Mouse (Mus musculus): Measurements from ENCODE around the gene Dlx3. TPM values are rescaled to one million over a fixed set of nuclear protein-coding genes. Genes with fewer than 3 reads are reported as not detected.

Gene Dlx3
- polyA plus RNA-seq, 1 experiment from 2014 or later: 0.38 TPM

DNA sequence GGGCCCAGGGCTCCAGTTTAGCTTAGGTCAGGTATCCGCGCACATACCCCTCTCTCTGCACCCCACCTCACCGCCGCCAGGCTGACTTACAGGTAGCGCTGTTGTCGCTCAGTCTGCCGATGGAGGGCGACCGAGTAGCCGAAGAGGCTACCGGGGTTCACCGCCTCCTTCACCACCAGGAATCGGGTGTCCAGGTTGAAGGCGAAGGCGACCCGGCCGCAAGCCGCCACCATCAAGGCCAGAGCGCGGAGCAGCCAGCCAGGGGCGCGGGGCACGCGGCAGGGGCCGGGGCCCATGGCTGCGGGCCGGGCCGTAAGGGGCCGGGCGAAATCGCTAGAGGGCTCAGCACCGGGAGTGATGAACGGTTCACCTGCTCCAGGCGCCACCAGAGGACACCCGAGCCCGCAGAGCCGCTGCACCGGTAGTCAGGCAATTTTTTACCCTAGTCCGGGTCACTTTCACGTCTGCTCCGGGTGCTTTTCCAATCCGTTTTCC lies 43.8 kb upstream of the Dlx3 start:
- peak; percentile 78 for ATAC-seq
- Histone ChIP-seq H3K4me2 (ENCODE audit: low read length) (peak overlapping the region; percentile 72), H3K9me3 (replicated peaks; ENCODE audit: control insufficient read depth, low read length, poor library complexity, severe bottlenecking) (no peaks in the 10 kb centered on the region), H3K27ac (ENCODE audit: low read length) (peak overlapping the region; percentile 85), H3K4me3 (ENCODE audit: low read depth, low read length) (peak overlapping the region; percentile 75), H3K4me1 (ENCODE audit: control insufficient read depth, insufficient read depth, low read length) (peaks cover 11% of the 10 kb centered on the region), H3K27me3 (ENCODE audit: control insufficient read depth, insufficient read depth, low read depth, low read length) (peaks cover 4% of the 10 kb centered on the region; the same call in 1 of the 2 replicates), H3K36me3 (ENCODE audit: control insufficient read depth, insufficient read depth, low read length) (no peaks in the 10 kb centered on the region), H3K9ac (ENCODE audit: low read depth, low read length) (peak overlapping the region; percentile 81)
- under 1% methylated on average over 40 of the region's 42 CpGs for WGBS

DNA sequence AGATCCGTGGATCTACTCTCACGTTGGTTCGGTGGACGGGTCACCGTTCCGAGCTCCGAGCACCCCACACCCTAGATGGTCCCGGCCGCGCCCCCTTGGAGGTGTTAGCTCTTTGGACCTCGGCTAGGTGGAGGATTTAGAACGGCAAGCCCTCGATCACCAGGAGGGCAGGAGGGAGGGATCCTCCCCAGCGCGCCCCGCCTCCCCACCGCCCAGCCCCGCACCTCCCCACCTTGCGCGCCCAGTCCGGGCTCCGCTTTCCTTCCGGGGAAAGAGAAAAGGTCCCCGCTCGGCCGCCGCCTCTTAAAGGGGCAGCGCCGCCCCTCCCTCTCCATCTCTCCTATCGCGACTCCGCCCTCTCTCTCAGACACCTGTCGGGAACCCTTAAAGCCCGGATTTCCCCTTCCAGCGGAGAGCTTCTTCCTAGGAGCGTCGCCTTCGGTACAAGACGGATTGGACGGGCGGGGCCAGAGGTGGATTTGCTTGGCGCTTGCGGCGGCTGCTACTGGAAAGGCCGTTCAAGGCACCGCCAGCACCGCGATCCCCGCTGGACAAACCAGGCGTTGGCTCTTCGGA lies 43.3 kb upstream of the Dlx3 start, which contains the start of gene Itga3:
Gene Itga3, minus strand, starts transcription at position 266 of the 576 bp plus-strand sequence.
- H3K4me1 ChIP-seq (ENCODE audit: control insufficient read depth, insufficient read depth, low read length): peaks cover 11% of the 10 kb centered on the region
- no peaks in the 10 kb centered on the region for H3K9me3 ChIP-seq (replicated peaks; ENCODE audit: control insufficient read depth, low read length, poor library complexity, severe bottlenecking)
- no peaks in the 10 kb centered on the region for H3K36me3 ChIP-seq (ENCODE audit: control insufficient read depth, insufficient read depth, low read length)
- H3K27ac ChIP-seq (ENCODE audit: low read length): peak within 1 kb of the TSS; percentile 85
- peak within 1 kb of the TSS; percentile 72 for H3K4me2 ChIP-seq (ENCODE audit: low read length)
- H3K27me3 ChIP-seq (ENCODE audit: control insufficient read depth, insufficient read depth, low read depth, low read length): peaks cover 4% of the 10 kb centered on the region; the same call in 1 of the 2 replicates
- H3K4me3 ChIP-seq (ENCODE audit: low read depth, low read length): peak within 1 kb of the TSS; percentile 75
- WGBS: under 1% methylated on average over 47 of the region's 51 CpGs
- peak within 1 kb of the TSS; percentile 81 for H3K9ac ChIP-seq (ENCODE audit: low read depth, low read length)
- ATAC-seq: peak; percentile 75

DNA sequence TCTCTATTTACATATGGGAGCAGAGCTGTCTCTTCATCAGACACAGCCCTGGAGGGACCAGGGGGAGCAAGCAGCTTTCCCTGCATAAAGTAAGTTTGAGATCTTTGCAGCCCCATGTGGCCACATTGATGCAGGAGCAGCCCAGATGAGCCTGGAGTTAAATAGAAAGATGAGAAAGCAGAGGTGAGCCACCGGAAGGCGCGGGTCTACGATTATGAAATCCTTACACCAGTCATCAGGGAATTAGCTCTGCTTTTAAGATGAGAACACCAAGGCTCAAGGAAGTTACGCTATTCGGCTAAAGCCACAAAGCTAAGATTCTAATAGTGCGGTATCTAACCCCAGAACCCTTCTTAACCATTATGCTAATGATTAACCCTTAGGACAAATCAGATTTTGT lies 42.0 kb upstream of the Dlx3 start:
- Histone ChIP-seq H3K27me3 (ENCODE audit: control insufficient read depth, insufficient read depth, low read depth, low read length) (peaks cover 4% of the 10 kb centered on the region; the same call in 1 of the 2 replicates), H3K4me3 (ENCODE audit: low read depth, low read length) (no peak overlapping the region), H3K27ac (ENCODE audit: low read length) (no peak overlapping the region), H3K9me3 (replicated peaks; ENCODE audit: control insufficient read depth, low read length, poor library complexity, severe bottlenecking) (no peaks in the 10 kb centered on the region), H3K4me2 (ENCODE audit: low read length) (no peak overlapping the region; the same call in 1 of the 2 replicates), H3K4me1 (ENCODE audit: control insufficient read depth, insufficient read depth, low read length) (peaks cover 9% of the 10 kb centered on the region), H3K36me3 (ENCODE audit: control insufficient read depth, insufficient read depth, low read length) (no peaks in the 10 kb centered on the region), H3K9ac (ENCODE audit: low read depth, low read length) (no peak overlapping the region)
- ATAC-seq: no peak
- WGBS: 56% methylated on average over 7 of the region's 7 CpGs

DNA sequence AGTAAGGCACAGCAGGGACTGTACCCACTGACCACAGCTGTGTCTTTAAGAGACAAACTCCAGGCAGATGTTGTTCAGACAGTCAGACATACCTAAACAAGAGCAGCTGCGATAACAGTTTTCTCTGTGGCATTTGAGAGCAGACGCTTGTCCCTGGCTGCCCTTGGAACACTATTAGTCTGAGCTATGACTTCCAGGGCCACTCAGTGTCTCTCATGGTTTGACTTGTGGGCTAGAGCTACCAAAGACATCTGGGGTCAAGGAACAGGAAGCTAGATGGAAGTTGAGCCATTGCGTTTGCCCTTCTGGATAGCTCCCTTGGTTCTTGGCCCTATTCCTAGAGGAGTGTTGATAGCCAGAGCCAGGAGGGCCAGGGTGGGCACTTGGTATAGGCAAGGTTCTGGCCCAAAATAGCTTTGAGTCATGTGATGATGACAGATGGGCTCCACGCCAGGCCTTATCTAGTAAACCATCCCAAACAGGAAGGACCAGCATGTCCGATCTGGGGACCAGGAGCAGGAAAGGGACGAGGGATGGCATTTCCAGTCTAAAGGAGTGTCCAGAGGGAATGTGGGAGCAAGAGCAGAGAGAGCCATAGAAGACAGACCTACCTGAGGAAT lies 40.6 kb upstream of the Dlx3 start:
- Histone ChIP-seq H3K27me3 (ENCODE audit: control insufficient read depth, insufficient read depth, low read depth, low read length) (peaks cover 4% of the 10 kb centered on the region; the same call in 1 of the 2 replicates), H3K27ac (ENCODE audit: low read length) (no peak overlapping the region), H3K9ac (ENCODE audit: low read depth, low read length) (no peak overlapping the region), H3K36me3 (ENCODE audit: control insufficient read depth, insufficient read depth, low read length) (no peaks in the 10 kb centered on the region), H3K4me3 (ENCODE audit: low read depth, low read length) (no peak overlapping the region), H3K9me3 (replicated peaks; ENCODE audit: control insufficient read depth, low read length, poor library complexity, severe bottlenecking) (no peaks in the 10 kb centered on the region), H3K4me1 (ENCODE audit: control insufficient read depth, insufficient read depth, low read length) (peaks cover 8% of the 10 kb centered on the region; the same call in 1 of the 2 replicates), H3K4me2 (ENCODE audit: low read length) (no peak overlapping the region)
- 88% methylated on average over 6 of the region's 6 CpGs for WGBS
- ATAC-seq: no peak

DNA sequence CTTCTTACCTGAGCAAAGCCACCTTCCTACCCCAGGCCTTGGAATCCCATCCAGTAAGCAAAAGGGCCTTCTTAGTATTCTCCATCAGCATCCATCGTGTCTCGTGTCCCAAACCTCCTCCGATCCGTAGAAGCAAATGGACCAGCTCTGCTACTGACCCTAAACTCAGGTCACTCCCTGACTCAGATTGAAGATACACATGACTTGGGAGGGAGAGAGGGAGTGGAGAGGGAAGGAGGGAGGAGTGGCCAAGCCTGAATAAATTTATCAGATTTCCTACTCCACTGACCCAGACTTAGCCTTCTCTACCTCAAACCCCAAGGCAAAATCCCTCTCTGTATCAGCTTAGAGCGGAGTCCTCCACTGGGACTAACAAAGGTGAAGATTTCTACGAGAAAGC lies 39.1 kb upstream of the Dlx3 start:
- Histone ChIP-seq H3K27ac (ENCODE audit: low read length) (no peak overlapping the region), H3K27me3 (ENCODE audit: control insufficient read depth, insufficient read depth, low read depth, low read length) (peaks cover 4% of the 10 kb centered on the region; the same call in 1 of the 2 replicates), H3K36me3 (ENCODE audit: control insufficient read depth, insufficient read depth, low read length) (no peaks in the 10 kb centered on the region), H3K9ac (ENCODE audit: low read depth, low read length) (no peak overlapping the region), H3K4me2 (ENCODE audit: low read length) (no peak overlapping the region), H3K4me3 (ENCODE audit: low read depth, low read length) (no peak overlapping the region), H3K4me1 (ENCODE audit: control insufficient read depth, insufficient read depth, low read length) (peaks cover 2% of the 10 kb centered on the region; the same call in 1 of the 2 replicates), H3K9me3 (replicated peaks; ENCODE audit: control insufficient read depth, low read length, poor library complexity, severe bottlenecking) (no peaks in the 10 kb centered on the region)
- WGBS: 80% methylated on average over 6 of the region's 6 CpGs
- no peak for ATAC-seq

DNA sequence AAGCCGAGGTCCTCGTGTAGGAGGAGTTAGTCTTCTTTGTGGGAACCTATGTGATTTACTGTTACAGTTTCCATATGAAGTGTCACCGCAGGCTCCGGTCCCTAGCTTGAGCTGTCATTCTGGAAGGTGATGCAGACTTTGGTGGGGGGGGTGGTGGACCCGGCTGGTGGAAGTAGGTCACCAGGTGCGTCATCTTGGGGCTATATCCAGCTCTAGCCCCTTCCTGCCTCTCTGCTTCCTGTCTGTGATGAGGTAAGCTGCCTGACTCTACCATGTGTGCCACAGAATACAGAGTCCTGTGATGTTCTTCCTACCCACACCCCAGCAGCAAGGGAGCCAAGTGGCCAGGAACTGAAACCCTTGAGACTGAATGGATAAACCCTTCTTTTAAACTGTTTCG lies 37.0 kb upstream of the Dlx3 start:
- Histone ChIP-seq H3K27me3 (ENCODE audit: control insufficient read depth, insufficient read depth, low read depth, low read length) (peaks cover 4% of the 10 kb centered on the region; the same call in 1 of the 2 replicates), H3K4me3 (ENCODE audit: low read depth, low read length) (no peak overlapping the region), H3K9me3 (replicated peaks; ENCODE audit: control insufficient read depth, low read length, poor library complexity, severe bottlenecking) (no peaks in the 10 kb centered on the region), H3K4me2 (ENCODE audit: low read length) (no peak overlapping the region), H3K36me3 (ENCODE audit: control insufficient read depth, insufficient read depth, low read length) (no peaks in the 10 kb centered on the region), H3K9ac (ENCODE audit: low read depth, low read length) (no peak overlapping the region), H3K27ac (ENCODE audit: low read length) (no peak overlapping the region), H3K4me1 (ENCODE audit: control insufficient read depth, insufficient read depth, low read length) (no peaks in the 10 kb centered on the region; the same call in 1 of the 2 replicates)
- 88% methylated on average over 7 of the region's 7 CpGs for WGBS
- ATAC-seq: no peak

DNA sequence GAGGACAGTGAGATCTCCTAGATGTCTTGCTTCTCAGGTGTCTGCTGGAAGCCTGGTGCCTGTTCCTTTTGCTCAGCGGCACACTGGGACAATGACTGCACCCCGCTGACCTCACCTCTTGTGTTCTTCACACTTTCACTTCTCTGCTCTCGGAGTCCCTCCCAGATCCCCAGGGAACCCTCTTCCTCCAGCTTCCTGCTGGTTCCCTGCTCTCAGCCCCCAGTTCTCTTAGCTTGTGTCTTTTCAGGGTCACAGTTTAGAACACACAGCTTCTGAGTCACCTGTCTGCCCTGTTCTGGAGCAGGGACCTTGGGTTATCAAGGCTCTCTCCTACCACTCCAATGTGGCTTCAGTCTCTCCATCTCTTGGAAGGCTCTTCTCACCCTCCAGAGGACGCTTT lies 35.7 kb upstream of the Dlx3 start:
- no peaks in the 10 kb centered on the region for H3K4me1 ChIP-seq (ENCODE audit: control insufficient read depth, insufficient read depth, low read length)
- H3K27me3 ChIP-seq (ENCODE audit: control insufficient read depth, insufficient read depth, low read depth, low read length): no peaks in the 10 kb centered on the region; the same call in 1 of the 2 replicates
- H3K4me2 ChIP-seq (ENCODE audit: low read length): no peak overlapping the region
- H3K9ac ChIP-seq (ENCODE audit: low read depth, low read length): no peak overlapping the region
- no peaks in the 10 kb centered on the region for H3K36me3 ChIP-seq (ENCODE audit: control insufficient read depth, insufficient read depth, low read length)
- no peak overlapping the region for H3K4me3 ChIP-seq (ENCODE audit: low read depth, low read length)
- H3K9me3 ChIP-seq (replicated peaks; ENCODE audit: control insufficient read depth, low read length, poor library complexity, severe bottlenecking): no peaks in the 10 kb centered on the region
- no peak overlapping the region for H3K27ac ChIP-seq (ENCODE audit: low read length)
- ATAC-seq: no peak
- WGBS: 37% methylated on average over 4 of the region's 4 CpGs

DNA sequence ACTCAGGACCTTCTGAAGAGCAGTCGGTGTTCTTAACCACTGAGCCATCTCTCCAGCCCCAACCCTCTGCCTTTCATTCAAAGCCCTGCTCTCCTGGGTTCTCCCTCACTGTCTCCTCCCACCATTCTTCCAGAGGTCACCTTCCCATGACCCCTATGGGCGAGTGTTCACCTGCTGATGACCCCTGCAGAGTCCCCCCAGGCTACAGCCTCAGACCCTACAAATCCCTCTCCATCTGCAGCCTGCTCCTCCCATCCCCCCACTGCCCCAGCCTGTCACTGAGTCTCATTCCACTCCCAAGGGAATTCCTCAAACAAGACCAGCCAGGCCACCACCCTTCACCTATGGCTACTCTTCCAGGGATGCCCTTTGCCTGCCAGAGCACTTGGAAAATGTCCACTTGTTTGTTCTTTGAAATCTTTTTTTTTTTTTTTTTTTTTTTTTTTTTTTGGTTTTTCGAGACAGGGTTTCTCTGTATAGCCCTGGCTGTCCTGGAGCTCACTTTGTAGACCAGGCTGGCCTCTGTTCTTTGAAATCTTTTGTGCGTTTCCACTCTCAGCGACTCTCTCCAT lies 35.0 kb upstream of the Dlx3 start:
- WGBS: 40% methylated on average over 5 of the region's 5 CpGs
- Histone ChIP-seq H3K36me3 (ENCODE audit: control insufficient read depth, insufficient read depth, low read length) (no peaks in the 10 kb centered on the region), H3K4me2 (ENCODE audit: low read length) (no peak overlapping the region), H3K4me3 (ENCODE audit: low read depth, low read length) (no peak overlapping the region), H3K9me3 (replicated peaks; ENCODE audit: control insufficient read depth, low read length, poor library complexity, severe bottlenecking) (no peaks in the 10 kb centered on the region), H3K4me1 (ENCODE audit: control insufficient read depth, insufficient read depth, low read length) (no peaks in the 10 kb centered on the region), H3K27ac (ENCODE audit: low read length) (no peak overlapping the region), H3K9ac (ENCODE audit: low read depth, low read length) (no peak overlapping the region), H3K27me3 (ENCODE audit: control insufficient read depth, insufficient read depth, low read depth, low read length) (no peaks in the 10 kb centered on the region; the same call in 1 of the 2 replicates)
- no peak for ATAC-seq

DNA sequence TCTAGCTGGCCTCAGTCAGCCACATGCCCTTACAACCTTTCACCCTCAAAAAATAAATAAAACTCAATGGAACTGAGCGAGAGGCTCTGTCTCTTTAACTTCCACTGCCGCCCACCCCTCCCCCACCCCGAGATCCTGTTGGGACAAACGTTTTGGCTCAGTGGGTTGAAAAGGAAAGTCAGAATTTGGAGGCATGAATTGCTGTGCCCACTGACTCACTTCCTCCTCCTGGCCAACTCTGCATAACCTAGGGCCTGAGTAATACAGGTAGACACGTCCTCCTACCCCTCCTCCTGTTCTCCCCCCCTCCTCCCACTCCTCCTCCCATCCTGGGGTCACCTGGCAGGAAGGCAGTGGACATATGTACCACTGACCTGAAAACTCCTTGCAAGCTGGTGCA lies 34.2 kb upstream of the Dlx3 start:
- H3K9ac ChIP-seq (ENCODE audit: low read depth, low read length): no peak overlapping the region
- no peak overlapping the region for H3K4me3 ChIP-seq (ENCODE audit: low read depth, low read length)
- no peaks in the 10 kb centered on the region; the same call in 1 of the 2 replicates for H3K27me3 ChIP-seq (ENCODE audit: control insufficient read depth, insufficient read depth, low read depth, low read length)
- H3K36me3 ChIP-seq (ENCODE audit: control insufficient read depth, insufficient read depth, low read length): no peaks in the 10 kb centered on the region
- H3K4me2 ChIP-seq (ENCODE audit: low read length): no peak overlapping the region
- WGBS: 14% methylated on average over 5 of the region's 5 CpGs
- ATAC-seq: no peak
- H3K27ac ChIP-seq (ENCODE audit: low read length): no peak overlapping the region
- H3K9me3 ChIP-seq (replicated peaks; ENCODE audit: control insufficient read depth, low read length, poor library complexity, severe bottlenecking): no peaks in the 10 kb centered on the region
- no peaks in the 10 kb centered on the region for H3K4me1 ChIP-seq (ENCODE audit: control insufficient read depth, insufficient read depth, low read length)

Data from midbrain, embryonic 16.5 days (tissue).